Mouse (Mus musculus) granulocyte monocyte progenitor cell, adult 5-6 weeks (primary cell): ENCODE data around the gene Fam208a. TPM values are rescaled to one million over a fixed set of nuclear protein-coding genes. Genes with fewer than 3 reads are reported as not detected.

Experiments used
- total RNA-seq, 2 experiments: library from RNA; stranded (forward) in 1 of 2; stranded (reverse) in 1 of 2; fragments of 200-712, 200-1000 nt in 1 of 2; fragments of >200 nt in 1 of 2; fragmentation: Nextera tagmentation in 1 of 2; gene quantifications; 2 replicates each; pipeline ENCODE4 v1.2.3; 2014 to 2017

Fam208a gene
- total RNA-seq, 2 experiments from 2014 or later: 22.1 to 28.4 TPM

Other genes with a start within 250 kb of the Fam208a start
- 13.5 and 13.9 TPM in 2 replicates for gene Ccdc66, start 79.6 kb downstream of the Fam208a start, total RNA-seq (2014; fragmentation: Nextera tagmentation)
- gene Ccdc66, start 79.6 kb downstream of the Fam208a start, total RNA-seq (2017): 10.7 and 15.5 TPM in 2 replicates
- gene Erc2, start 193.6 kb downstream of the Fam208a start, total RNA-seq (2014; fragmentation: Nextera tagmentation): not detected in 2 replicates
- gene Erc2, start 193.6 kb downstream of the Fam208a start, total RNA-seq (2017): not detected in 2 replicates